Mouse (Mus musculus): ENCODE measurements around the gene Olfr52. TPM values are rescaled to one million over a fixed set of nuclear protein-coding genes. Genes with fewer than 3 reads are reported as not detected.
"Not testable (repeated sequence)": the region's sequence is repeated elsewhere in the genome, so short reads cannot be mapped to it uniquely, and the experiment has no call there.

The Olfr52 gene
- total RNA-seq (2021) = not detected
- long read RNA-seq, experiment 1 = 0 reads
- long read RNA-seq, experiment 2 = 0 reads

DNA sequence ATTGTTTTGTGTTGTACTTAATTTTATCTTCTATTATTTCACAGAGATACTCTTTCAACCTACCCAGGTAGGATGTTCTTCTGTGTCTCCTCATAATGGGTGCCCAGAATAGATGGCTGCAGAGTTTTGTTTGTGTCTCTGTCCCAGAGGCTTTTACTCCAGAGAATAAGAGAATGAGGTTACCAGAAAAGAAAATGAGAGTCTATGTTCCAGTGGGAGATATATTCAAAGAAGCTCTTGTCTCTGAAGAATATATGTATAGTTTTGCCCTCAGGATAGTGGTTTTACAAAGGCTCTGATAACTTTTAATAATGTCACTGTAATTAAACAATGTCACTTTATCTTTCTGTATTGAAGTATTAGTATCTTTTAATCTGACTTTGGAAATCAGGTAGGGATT lies at the start of gene Olfr52:
Olfr52 (minus strand) TSS at position 101 of the 400 bp plus-strand sequence.
- intact Hi-C loops (cut with DNase I) = no loop called here
- DNase-seq = no peak

DNA sequence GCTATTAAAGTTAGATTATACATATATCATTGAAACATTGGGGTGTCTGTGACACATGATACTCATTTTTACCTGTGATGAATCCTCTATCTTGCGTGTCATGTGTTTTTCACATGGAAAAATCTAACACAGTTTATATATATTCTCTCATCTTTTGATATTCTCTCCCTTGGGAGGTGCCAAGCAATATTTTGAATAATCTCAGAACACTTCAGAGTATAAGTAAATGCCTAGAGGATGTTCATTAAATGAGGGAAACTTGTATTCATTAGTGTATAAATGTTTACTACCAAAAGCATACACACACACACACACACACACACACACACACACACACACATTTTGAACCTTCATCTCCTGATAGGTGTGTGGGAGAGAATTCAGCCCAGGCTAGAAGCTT lies 45.8 kb upstream of the Olfr52 start, which contains the start of gene Olfr1047:
Olfr1047 (minus strand) TSS at position 101 of the 400 bp plus-strand sequence.
- intact Hi-C loops (cut with DNase I) = no loop called here
- no peak for DNase-seq

DNA sequence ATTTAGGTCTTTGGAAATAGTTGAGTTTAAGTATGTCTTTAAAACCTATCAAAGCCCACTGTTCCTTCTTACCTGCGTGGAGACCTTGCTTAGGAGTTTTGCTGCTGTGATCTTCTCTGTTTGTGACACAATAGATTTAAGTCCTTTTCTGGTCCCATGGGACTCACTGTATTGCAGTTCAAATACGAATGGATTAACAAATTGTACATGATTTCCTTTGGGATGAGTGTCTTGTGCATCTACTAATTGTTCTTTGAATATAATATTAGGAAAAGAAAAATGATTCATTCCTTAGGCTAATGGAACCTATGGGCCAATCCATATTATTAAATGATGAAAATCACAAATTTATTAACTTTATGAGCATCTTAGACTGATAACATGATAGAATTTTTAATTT lies 33.7 kb upstream of the Olfr52 start, which contains the start of gene Olfr1046:
Olfr1046 (minus strand) TSS at position 101 of the 400 bp plus-strand sequence.
- intact Hi-C loops (cut with DNase I) = no loop called here
- DNase-seq = no peak

DNA sequence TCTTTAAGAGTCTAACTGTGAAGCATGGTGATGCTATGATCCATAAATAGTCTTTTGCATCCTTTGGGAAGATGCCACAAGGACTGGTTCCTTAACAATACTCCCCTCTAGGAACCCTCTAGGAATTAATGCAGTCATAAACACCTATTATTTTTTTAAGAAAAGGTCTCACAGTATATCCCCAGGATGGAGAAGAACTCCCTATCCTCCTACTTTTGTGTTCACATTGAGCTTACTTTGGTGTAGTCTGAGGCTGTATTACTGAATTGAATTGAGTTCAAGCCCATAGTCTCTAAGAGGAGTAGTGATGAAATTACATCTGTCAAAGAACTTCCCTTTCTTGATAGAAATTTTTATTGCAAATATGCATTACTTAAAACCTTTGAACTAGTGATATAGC lies 17.4 kb upstream of the Olfr52 start, which contains the start of gene Olfr1045:
Olfr1045 (minus strand) TSS at position 101 of the 400 bp plus-strand sequence.
- DNase-seq = no peak
- intact Hi-C loops (cut with DNase I) = no loop called here

DNA sequence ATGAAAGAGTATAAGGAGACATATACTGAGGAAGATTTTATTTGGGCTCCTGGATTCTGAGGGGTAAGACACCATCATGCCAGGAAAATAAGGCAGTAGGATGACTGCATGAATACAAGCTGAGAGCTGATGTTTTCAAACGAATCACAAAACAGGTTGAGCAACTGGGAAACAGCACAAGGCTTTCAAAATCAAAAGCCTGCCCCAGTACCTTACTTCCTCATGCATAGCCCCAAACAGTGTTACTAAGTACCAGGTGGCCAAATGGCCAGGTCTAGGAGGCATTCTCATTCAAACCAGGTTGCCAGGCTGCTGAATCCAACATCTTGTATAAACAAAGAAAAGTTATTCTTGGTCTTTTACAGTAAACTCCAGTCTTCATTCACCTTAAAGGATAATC lies 10.4 kb upstream of the Olfr52 start:
- intact Hi-C loops (cut with DNase I) = no loop called here
- DNase-seq = no peak

DNA sequence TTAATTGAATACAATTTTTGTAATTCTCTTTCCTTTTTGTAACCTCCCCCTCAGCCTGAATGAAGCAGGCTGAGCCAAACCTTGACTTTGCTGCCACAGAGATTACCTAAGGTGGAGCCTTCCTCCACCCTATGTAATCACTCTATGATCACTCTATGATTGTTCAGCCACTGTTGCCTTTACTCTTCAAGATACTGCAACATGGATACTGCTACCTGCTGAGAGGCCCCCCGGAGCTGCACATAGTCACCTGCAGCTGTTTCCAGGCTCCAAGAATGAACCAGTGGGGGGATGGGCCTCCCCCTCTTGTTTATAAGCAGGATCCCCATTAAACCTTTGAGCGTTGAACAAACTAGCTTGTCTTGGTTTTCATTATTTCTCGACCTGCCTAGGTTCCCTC lies 5.5 kb downstream of the Olfr52 start:
- no peak for DNase-seq
- intact Hi-C loops (cut with DNase I) = no loop called here

DNA sequence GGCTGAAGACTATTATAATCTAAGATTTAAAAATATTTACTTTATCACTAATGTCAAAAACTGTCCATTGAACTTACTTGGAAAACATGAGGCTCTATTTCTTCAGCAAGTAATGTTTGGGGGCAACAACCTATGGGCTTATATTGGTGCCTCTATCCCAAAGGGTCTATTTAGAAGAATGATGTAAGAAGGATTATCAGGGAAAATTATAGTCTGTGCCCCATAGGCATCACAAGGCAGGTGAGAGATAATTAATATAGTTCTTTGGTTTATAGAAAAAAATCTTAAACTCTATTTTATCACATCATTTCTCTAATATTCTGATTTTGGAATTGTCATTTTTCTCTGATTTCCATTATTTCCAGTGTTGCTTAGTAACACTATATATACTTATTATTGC lies 7.8 kb downstream of the Olfr52 start, which contains the start of gene Olfr1044:
Olfr1044 (minus strand) TSS at position 101 of the 400 bp plus-strand sequence.
- intact Hi-C loops (cut with DNase I) = no loop called here
- DNase-seq = no peak

DNA sequence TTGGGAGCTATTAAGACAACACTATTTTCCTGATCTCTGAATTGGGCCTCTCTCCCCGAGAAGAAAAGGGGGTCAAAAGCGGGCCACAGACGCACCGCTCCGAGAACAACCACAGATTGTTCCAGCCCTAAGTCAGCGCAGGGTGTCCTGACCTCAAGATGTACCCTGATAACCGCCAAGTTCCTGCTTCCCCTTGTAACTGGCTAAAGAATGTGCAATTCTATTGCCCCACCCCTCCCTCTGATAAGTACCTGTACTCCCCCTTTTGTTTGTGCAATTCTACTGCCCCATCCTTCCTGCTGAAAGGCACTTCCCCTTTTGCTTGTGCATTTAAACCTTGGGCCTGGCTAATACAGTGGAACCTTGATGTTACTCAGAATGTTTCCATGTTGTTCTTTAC lies 10.1 kb downstream of the Olfr52 start:
- intact Hi-C loops (cut with DNase I) = not testable (repeated sequence)

DNA sequence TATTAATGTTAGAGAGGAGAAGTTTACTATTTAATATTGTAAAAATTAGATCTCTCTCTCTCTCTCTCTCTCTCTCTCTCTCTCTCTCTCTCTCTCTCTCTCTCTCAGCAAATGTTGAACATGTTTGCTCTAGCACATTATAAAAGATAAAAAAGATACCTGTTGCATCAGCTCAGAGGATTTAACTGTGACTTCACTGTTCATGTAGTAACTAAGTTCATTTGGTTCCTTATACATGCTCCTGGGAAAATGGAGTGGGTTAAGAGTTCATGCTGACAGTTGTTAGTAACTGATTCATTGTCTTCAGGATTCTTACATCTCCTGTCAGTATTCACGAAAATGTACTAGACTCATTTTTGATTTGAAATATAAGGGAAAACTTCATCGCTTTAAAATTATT lies 18.1 kb downstream of the Olfr52 start, which contains the start of gene Olfr1043:
Olfr1043 (minus strand) TSS at position 101 of the 400 bp plus-strand sequence.
- DNase-seq = no peak
- intact Hi-C loops (cut with DNase I) = no loop called here

More for the DNA sequence above, 10.1 kb downstream of the Olfr52 start:
- DNase-seq = not testable (repeated sequence)

DNA sequence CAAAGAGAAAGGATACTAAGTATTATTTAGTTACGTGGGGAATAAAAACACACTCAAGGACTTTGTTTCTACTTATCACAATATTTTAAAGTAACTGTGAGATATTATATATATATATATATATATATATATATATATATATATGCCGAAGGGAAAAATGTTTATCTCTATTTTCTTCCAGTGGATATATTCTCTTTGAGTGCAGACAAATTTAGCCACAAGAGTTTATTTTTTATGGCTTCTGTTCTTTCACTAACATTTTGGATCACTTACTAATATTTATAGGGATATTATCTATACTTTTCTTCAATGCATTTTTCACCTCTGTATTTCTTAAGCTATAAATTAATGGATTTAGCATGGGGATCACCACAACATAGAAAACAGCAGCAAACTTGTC lies 23.7 kb downstream of the Olfr52 start, which contains the start of gene Olfr1042:
Olfr1042 (minus strand) TSS at position 101 of the 400 bp plus-strand sequence.
- DNase-seq = no peak
- intact Hi-C loops (cut with DNase I) = no loop called here

DNA sequence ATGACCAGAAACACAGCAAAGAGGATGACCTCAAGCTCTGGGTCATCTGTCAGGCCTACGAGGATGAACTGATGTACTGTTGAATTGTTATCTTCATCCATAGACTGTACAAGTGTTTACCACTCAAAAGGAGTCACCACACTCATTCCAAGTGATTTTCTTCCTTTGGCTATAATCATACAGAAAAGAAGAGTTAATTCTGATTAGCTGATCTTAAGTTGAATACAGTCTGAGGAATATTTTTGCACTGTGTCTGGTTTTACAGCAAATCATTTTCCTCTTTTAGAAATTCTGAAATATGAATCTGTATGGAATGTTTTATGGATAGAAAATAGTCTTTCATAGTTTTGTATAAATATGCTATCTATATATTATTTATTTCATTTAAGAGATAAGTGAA lies 38.9 kb downstream of the Olfr52 start, which contains the start of gene Olfr1040:
Olfr1040 (minus strand) TSS at position 101 of the 400 bp plus-strand sequence.
- DNase-seq = no peak
- intact Hi-C loops (cut with DNase I) = no loop called here

DNA sequence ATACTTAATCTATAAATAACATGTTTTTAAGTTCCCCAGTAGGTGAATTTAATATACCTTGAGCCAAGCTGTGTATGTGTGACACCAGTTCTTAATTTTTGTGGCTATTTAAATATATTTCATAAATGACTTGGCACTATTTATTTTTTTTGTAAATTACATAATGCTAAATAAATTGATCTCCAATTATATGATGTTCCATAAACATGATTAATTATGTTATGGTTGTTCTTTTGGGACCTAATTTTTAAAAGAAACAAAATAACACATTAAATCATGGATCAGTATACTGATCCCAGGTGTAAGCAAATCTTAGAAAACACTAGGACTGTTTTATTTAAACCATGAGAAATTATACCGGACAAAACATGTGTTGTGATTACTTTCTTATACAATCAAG lies 49.7 kb downstream of the Olfr52 start, which contains the start of gene Olfr1039:
Olfr1039 (minus strand) TSS at position 101 of the 400 bp plus-strand sequence.
- intact Hi-C loops (cut with DNase I) = no loop called here

More for the DNA sequence above, 49.7 kb downstream of the Olfr52 start, which contains the start of gene Olfr1039:
- no peak for DNase-seq

Other genes with a start within 250 kb of the Olfr52 start
- gene Olfr1028, start 235.2 kb downstream of the Olfr52 start, total RNA-seq (2021) = not detected
- not detected for gene Olfr1029, start 211.8 kb downstream of the Olfr52 start, total RNA-seq (2021)
- not detected for gene Olfr1030, start 206.4 kb downstream of the Olfr52 start, total RNA-seq (2021)
- not detected for gene Olfr1031, start 195.4 kb downstream of the Olfr52 start, total RNA-seq (2021)
- gene Olfr1032, start 180.1 kb downstream of the Olfr52 start, total RNA-seq (2021) = not detected
- gene Olfr1033, start 165.1 kb downstream of the Olfr52 start, total RNA-seq (2021) = under 1 TPM in 1 of 2 experiments, not detected in 1; 0.08 TPM
- gene Olfr1034, start 139.8 kb downstream of the Olfr52 start, total RNA-seq (2021) = not detected
- not detected for gene Olfr1036, start 111.7 kb downstream of the Olfr52 start, total RNA-seq (2021)
- not detected for gene Olfr1037, start 98.3 kb downstream of the Olfr52 start, total RNA-seq (2021)
- gene Olfr1039, start 49.8 kb downstream of the Olfr52 start, total RNA-seq (2021) = not detected
- not detected for gene Olfr1040, start 39.0 kb downstream of the Olfr52 start, total RNA-seq (2021)
- gene Olfr1042, start 23.8 kb downstream of the Olfr52 start, total RNA-seq (2021) = not detected
- not detected for gene Olfr1043, start 18.2 kb downstream of the Olfr52 start, total RNA-seq (2021)
- gene Olfr1044, start 7.9 kb downstream of the Olfr52 start, total RNA-seq (2021) = not detected
- gene Olfr1045, start 17.3 kb upstream of the Olfr52 start, total RNA-seq (2021) = not detected
- not detected for gene Olfr1046, start 33.6 kb upstream of the Olfr52 start, total RNA-seq (2021)
- not detected for gene Olfr1047, start 45.7 kb upstream of the Olfr52 start, total RNA-seq (2021)
- gene Olfr1048, start 54.6 kb upstream of the Olfr52 start, total RNA-seq (2021) = not detected
- gene Olfr1049, start 72.6 kb upstream of the Olfr52 start, total RNA-seq (2021) = not detected
- gene Olfr1051, start 93.4 kb upstream of the Olfr52 start, total RNA-seq (2021) = not detected
- not detected for gene Olfr1052, start 106.8 kb upstream of the Olfr52 start, total RNA-seq (2021)
- gene Olfr1053, start 129.6 kb upstream of the Olfr52 start, total RNA-seq (2021) = not detected
- gene Olfr1054, start 149.8 kb upstream of the Olfr52 start, total RNA-seq (2021) = not detected
- gene Olfr1055, start 164.6 kb upstream of the Olfr52 start, total RNA-seq (2021) = not detected
- gene Olfr1056, start 176.8 kb upstream of the Olfr52 start, total RNA-seq (2021) = not detected
- gene Olfr1057, start 192.7 kb upstream of the Olfr52 start, total RNA-seq (2021) = not detected
- not detected for gene Olfr1058, start 202.9 kb upstream of the Olfr52 start, total RNA-seq (2021)
- gene Olfr1061, start 228.4 kb upstream of the Olfr52 start, total RNA-seq (2021) = not detected
- not detected for gene Olfr1062, start 241.1 kb upstream of the Olfr52 start, total RNA-seq (2021)